Mouse (Mus musculus) ES-E14 (cell line): ENCODE data around the gene Pla2g6. TPM values are rescaled to one million over a fixed set of nuclear protein-coding genes. Genes with fewer than 3 reads are reported as not detected.

Source experiments
- DNase-seq: peaks from one replicate; pipeline ENCODE4 v3.0.0-alpha.2; 2013; ENCODE audit warnings: low read depth, low spot score
- H3K27ac ChIP-seq: 2 replicates; pipeline ENCODE4 v1.5.1; 2012; ENCODE audit warnings: low read depth, mild to moderate bottlenecking, low read length, moderate library complexity, mixed read lengths; ENCODE audit not compliant: poor library complexity, insufficient read depth, severe bottlenecking
- H3K36me3 ChIP-seq: 2 replicates; pipeline ENCODE4 v1.6.1; 2012; ENCODE audit warnings: mild to moderate bottlenecking, low read length, moderate library complexity, mixed read lengths; ENCODE audit not compliant: control insufficient read depth, poor library complexity, insufficient read depth, severe bottlenecking
- H3K4me1 ChIP-seq, 2 experiments: fragments of 150-350 bp in 1 of 2; sonication (generic) in 1 of 2; 2 replicates each; pipeline ENCODE4 v1.6.1; 2012; ENCODE audit warnings: low read length in 2 of 2, mild to moderate bottlenecking in 1 of 2, mixed read lengths in 1 of 2; ENCODE audit not compliant: control insufficient read depth in 2 of 2, insufficient read depth in 2 of 2, poor library complexity in 1 of 2
- H3K4me3 ChIP-seq, 2 experiments: fragments of 150-350 bp in 1 of 2; sonication (generic) in 1 of 2; 2 replicates each; pipeline ENCODE4 v1.5.1; 2012; ENCODE audit warnings: low read length in 2 of 2, low read depth in 1 of 2, mild to moderate bottlenecking in 1 of 2, mixed read lengths in 1 of 2; ENCODE audit not compliant: insufficient read depth in 1 of 2, poor library complexity in 1 of 2, severe bottlenecking in 1 of 2
- H3K9ac ChIP-seq: 2 replicates; pipeline ENCODE4 v1.6.1; 2012; ENCODE audit warnings: low read depth, mild to moderate bottlenecking, low read length, mixed read lengths; ENCODE audit not compliant: poor library complexity, insufficient read depth, severe bottlenecking
- H3K9me3 ChIP-seq: fragments of 150-350 bp; sonication (generic); 2 replicates; pipeline ENCODE4 v1.6.1; 2012; ENCODE audit warnings: low read depth, mild to moderate bottlenecking, low read length; ENCODE audit not compliant: control insufficient read depth, insufficient read depth
- CHD2 ChIP-seq: IDR thresholded peaks from 2 replicates; pipeline ENCODE4 v1.6.1; 2014; ENCODE audit warnings: mild to moderate bottlenecking, low read depth, low read length, inconsistent platforms
- HCFC1 ChIP-seq: IDR thresholded peaks from 2 replicates; pipeline ENCODE4 v1.6.1; 2012; ENCODE audit warnings: low read length, inconsistent platforms, borderline replicate concordance; ENCODE audit not compliant: insufficient read depth
- MAFK ChIP-seq: IDR thresholded peaks from 2 replicates; pipeline ENCODE4 v1.6.1; 2014; ENCODE audit warnings: mild to moderate bottlenecking, low read depth, low read length, inconsistent platforms; ENCODE audit not compliant: insufficient read depth
- ZC3H11A ChIP-seq: IDR thresholded peaks from 2 replicates; pipeline ENCODE4 v1.6.1; 2012; ENCODE audit warnings: low read depth, mild to moderate bottlenecking, inconsistent platforms, low read length, borderline replicate concordance
- ZNF384 ChIP-seq: IDR thresholded peaks from 2 replicates; pipeline ENCODE4 v1.6.1; 2012; ENCODE audit warnings: low read depth, low read length, inconsistent platforms
- in situ Hi-C, 2 experiments: fragments of 600-800 bp; cut with MboI; formaldehyde crosslinking; loops; one replicate each; pipeline ENCODE4 v1.15.1; 2025; ENCODE audit warnings: low sequenced_read_pairs in 2 of 2, inconsistent platforms in 1 of 2; ENCODE audit not compliant: unreplicated experiment in 2 of 2
- total RNA-seq: library from RNA; depleted of rRNA; stranded (reverse); fragments of 300-350 nt; gene quantifications from 2 replicates; pipeline ENCODE4 v1.2.3, GENCODE M21; 2012

The Pla2g6 gene
- total RNA-seq, 1 experiment: 59.2 TPM

- in situ Hi-C loops: no loop called here
- H3K27ac ChIP-seq: no peak overlapping the region
- no peak overlapping the region for H3K4me3 ChIP-seq
- no peak for DNase-seq
- no peaks in the 10 kb centered on the region for H3K9me3 ChIP-seq
- H3K4me1 ChIP-seq: peaks cover 0 to 13% of the 10 kb centered on the region in 2 experiments; a peak in 3 of 4 replicates
- no peak overlapping the region for H3K9ac ChIP-seq
- H3K36me3 ChIP-seq: peaks cover 15% of the 10 kb centered on the region
- TF ChIP-seq HCFC1: no peak
- no peak for TF ChIP-seq MAFK
- TF ChIP-seq ZC3H11A: no peak
- TF ChIP-seq CHD2: no peak
- no peak for TF ChIP-seq ZNF384
These were observed 44.8 kb downstream of the Pla2g6 start for GRCm38 (mm10) chr15:79283371-79283770.

- Histone ChIP-seq H3K9me3 (no peaks in the 10 kb centered on the region), H3K36me3 (peaks cover 11% of the 10 kb centered on the region), H3K4me3 (no peak overlapping the region), H3K4me1 (peaks cover 0 to 13% of the 10 kb centered on the region in 2 experiments; a peak in 3 of 4 replicates), H3K27ac (no peak overlapping the region), H3K9ac (no peak overlapping the region)
- TF ChIP-seq MAFK (no peak), HCFC1 (no peak), ZC3H11A (no peak), CHD2 (no peak), ZNF384 (no peak)
- in situ Hi-C loops: no loop called here
- no peak for DNase-seq
These were observed 45.8 kb downstream of the Pla2g6 start for GRCm38 (mm10) chr15:79282434-79282833.

GRCm38 (mm10) chr15:79281389-79281788 is 46.8 kb downstream of the Pla2g6 start:
- Histone ChIP-seq H3K9ac (peak overlapping the region; percentile 7; the same call in 1 of the 2 replicates), H3K9me3 (no peaks in the 10 kb centered on the region), H3K4me1 (peaks cover 0 to 13% of the 10 kb centered on the region in 2 experiments; a peak in 3 of 4 replicates), H3K36me3 (peaks cover 5% of the 10 kb centered on the region; the same call in 1 of the 2 replicates), H3K27ac (no peak overlapping the region), H3K4me3 (no peak overlapping the region)
- peak; percentile 51 for DNase-seq
- in situ Hi-C loops: no loop called here
- TF ChIP-seq ZNF384: no peak
- no peak for TF ChIP-seq HCFC1
- no peak for TF ChIP-seq MAFK
- TF ChIP-seq CHD2: no peak
- TF ChIP-seq ZC3H11A: no peak

GRCm38 (mm10) chr15:79280850-79281249 is 47.3 kb downstream of the Pla2g6 start:
- no peaks in the 10 kb centered on the region for H3K36me3 ChIP-seq
- no peak overlapping the region for H3K4me3 ChIP-seq
- in situ Hi-C loops: no loop called here
- no peaks in the 10 kb centered on the region for H3K9me3 ChIP-seq
- no peak overlapping the region for H3K27ac ChIP-seq
- no peak for DNase-seq
- no peak overlapping the region for H3K9ac ChIP-seq
- TF ChIP-seq CHD2: no peak
- no peak for TF ChIP-seq ZC3H11A
- TF ChIP-seq ZNF384: no peak
- TF ChIP-seq MAFK: no peak
- TF ChIP-seq HCFC1: no peak
- H3K4me1 ChIP-seq: peaks cover 0 to 13% of the 10 kb centered on the region in 2 experiments; a peak in 3 of 4 replicates
